Mouse (Mus musculus): ENCODE data around the gene Lrmda. TPM values are rescaled to one million over a fixed set of nuclear protein-coding genes. Genes with fewer than 3 reads are reported as not detected.

Gene Lrmda
- polyA plus RNA-seq, 1 experiment from 2014 or later = 0.60 TPM

- peaks cover 11% of the 10 kb centered on the region for H3K36me3 ChIP-seq
- H3K4me2 ChIP-seq = peak overlapping the region; percentile 95
- peak overlapping the region; percentile 84 for H3K4me3 ChIP-seq
- H3K4me1 ChIP-seq = peaks cover 73% of the 10 kb centered on the region
- ATAC-seq (ENCODE audit: extremely low read depth, insufficient number of reproducible peaks, low FRiP score, low TSS enrichment) = no peak
- H3K9me3 ChIP-seq = no peaks in the 10 kb centered on the region
- H3K27me3 ChIP-seq (replicated peaks) = peaks cover 62% of the 10 kb centered on the region
- H3K9ac ChIP-seq = peak overlapping the region; percentile 91
- WGBS = under 1% methylated on average over 47 of the region's 61 CpGs
- peak overlapping the region; percentile 96 for H3K27ac ChIP-seq (replicated peaks)
These were observed 32.5 kb upstream of the Lrmda start for GRCm38 (mm10) chr14:21986733-21987659.

GRCm38 (mm10) chr14:21987660-21988576, 31.6 kb upstream of the Lrmda start:
- H3K4me1 ChIP-seq = peaks cover 64% of the 10 kb centered on the region
- under 1% methylated on average over 73 of the region's 74 CpGs for WGBS
- peak; percentile 67 for ATAC-seq (ENCODE audit: extremely low read depth, insufficient number of reproducible peaks, low FRiP score, low TSS enrichment)
- H3K36me3 ChIP-seq = peaks cover 11% of the 10 kb centered on the region
- H3K9ac ChIP-seq = peak overlapping the region; percentile 91
- no peaks in the 10 kb centered on the region for H3K9me3 ChIP-seq
- peak overlapping the region; percentile 96 for H3K27ac ChIP-seq (replicated peaks)
- H3K4me3 ChIP-seq = peak overlapping the region; percentile 84
- H3K27me3 ChIP-seq (replicated peaks) = peaks cover 62% of the 10 kb centered on the region
- peak overlapping the region; percentile 95 for H3K4me2 ChIP-seq

DNA sequence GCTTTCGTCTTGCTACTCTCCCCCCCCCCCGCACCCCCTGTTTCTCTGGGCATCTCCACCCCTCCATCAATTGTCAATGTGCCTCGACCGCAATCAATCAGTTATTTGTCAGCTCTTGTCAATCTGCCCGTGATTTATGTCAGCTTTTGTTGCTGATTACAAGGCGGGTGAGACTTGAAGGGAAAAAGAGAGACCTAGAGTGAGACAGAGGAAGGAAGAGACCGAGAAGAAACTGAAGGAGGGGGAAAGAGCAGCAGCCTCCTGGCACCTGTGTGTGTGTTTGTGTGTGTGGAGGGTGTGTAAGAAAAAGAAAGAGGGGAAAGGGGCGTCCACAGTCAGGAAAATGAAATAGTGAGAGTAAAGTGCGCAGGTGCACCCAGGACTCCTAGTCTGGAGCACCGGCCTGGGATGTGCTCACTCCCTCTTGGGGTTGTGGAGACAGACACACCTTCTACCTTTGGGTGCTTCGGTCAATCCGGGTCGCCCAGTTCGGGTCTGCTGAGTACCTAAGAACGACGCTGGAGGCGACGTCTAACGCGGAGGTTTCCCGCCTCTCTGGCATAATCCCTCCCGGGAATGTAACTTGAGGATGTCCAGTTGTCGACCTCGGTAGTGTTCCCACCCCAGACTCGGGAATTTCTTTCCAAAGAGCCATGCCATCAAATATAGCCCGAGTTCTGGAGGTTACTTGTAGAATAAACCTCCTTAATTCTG, 30.8 kb upstream of the Lrmda start:
- Histone ChIP-seq H3K9ac (peak overlapping the region; percentile 75), H3K27ac (replicated peaks) (peak overlapping the region; percentile 59), H3K4me1 (peaks cover 60% of the 10 kb centered on the region), H3K27me3 (replicated peaks) (peaks cover 69% of the 10 kb centered on the region), H3K4me2 (peak overlapping the region; percentile 95), H3K4me3 (peak overlapping the region; percentile 84), H3K9me3 (no peaks in the 10 kb centered on the region), H3K36me3 (peaks cover 11% of the 10 kb centered on the region)
- under 1% methylated on average over 26 of the region's 26 CpGs for WGBS
- ATAC-seq (ENCODE audit: extremely low read depth, insufficient number of reproducible peaks, low FRiP score, low TSS enrichment) = no peak

DNA sequence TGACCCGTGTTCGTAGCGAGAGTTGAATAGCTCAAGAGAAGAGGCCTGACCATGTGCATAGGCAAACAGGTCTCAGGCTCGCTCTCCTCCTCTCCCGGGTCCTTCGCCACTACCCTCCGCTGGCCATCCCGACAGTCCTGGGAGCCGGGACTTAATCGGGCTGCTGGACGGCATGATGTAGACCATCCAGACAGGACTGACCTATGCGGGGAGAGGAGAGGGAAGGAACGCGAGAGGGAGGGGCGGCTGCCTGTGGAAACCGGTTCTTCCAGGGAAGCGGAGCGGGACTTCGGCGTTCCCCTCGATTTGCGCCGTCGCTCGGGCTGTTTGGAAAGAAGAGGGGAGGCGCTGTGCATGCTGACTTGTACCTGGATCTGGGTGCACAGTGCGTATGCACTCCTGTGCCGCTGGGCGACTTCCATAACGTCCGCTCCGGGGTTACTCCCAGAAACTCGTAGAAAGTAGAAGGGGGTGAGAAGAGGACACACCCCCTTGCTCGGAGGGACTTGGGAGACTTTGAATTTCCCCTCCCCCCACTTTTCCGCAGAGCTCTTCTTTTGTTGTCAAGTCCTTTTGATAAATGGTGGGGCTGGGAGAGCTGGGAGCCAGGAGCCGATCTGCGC, 30.1 kb upstream of the Lrmda start, which contains the start of gene Zfp503:
Gene Zfp503 (minus strand): TSS at position 311 of the 623 bp plus-strand sequence.
- peak within 1 kb of the TSS; percentile 59 for H3K27ac ChIP-seq (replicated peaks)
- peak within 1 kb of the TSS; percentile 84 for H3K4me3 ChIP-seq
- under 1% methylated on average over 37 of the region's 37 CpGs for WGBS
- peaks cover 76% of the 10 kb centered on the region for H3K27me3 ChIP-seq (replicated peaks)
- peak within 1 kb of the TSS; percentile 75 for H3K9ac ChIP-seq
- H3K4me1 ChIP-seq = peaks cover 66% of the 10 kb centered on the region
- H3K36me3 ChIP-seq = peaks cover 11% of the 10 kb centered on the region
- ATAC-seq (ENCODE audit: extremely low read depth, insufficient number of reproducible peaks, low FRiP score, low TSS enrichment) = no peak
- H3K9me3 ChIP-seq = no peaks in the 10 kb centered on the region
- H3K4me2 ChIP-seq = peak within 1 kb of the TSS; percentile 95

DNA sequence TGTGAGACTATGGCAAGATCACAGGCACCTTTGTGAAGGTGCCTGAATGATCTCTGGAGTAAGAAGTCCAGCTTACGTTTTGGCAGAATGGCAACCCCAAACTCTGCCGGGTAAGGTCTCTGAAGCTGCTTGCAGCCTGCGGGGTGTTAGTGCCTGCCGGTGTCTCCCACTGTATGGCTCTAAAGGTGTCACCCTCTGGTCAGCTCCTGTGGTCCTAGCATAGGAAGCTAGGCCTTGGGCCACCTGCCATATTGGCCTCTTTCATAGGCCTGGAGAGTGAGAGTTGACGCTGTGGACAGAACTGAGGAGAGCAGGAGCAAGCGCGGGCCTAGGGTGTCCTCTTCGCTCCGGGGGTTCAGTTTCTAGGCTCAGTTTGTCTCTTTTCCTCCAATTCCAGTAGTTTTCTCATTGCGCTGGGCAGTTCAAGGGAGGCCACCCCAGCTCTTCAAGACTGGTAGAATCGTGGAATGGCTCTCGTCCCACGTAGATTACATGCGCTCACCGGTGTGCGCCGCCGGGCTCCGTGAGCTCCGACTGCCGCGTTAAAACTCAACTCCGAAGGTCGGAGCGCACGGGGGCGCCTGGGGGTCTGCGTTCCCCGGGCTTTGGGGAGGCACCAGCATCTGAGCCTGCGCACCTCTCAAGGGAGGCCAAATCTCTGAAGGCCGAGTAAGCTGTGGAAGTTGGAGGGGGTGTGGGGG, 29.0 kb upstream of the Lrmda start:
- H3K27me3 ChIP-seq (replicated peaks) = peaks cover 77% of the 10 kb centered on the region
- H3K9ac ChIP-seq = peak overlapping the region; percentile 75
- peak overlapping the region; percentile 95 for H3K4me2 ChIP-seq
- no peaks in the 10 kb centered on the region for H3K9me3 ChIP-seq
- 8% methylated on average over 31 of the region's 31 CpGs for WGBS
- ATAC-seq (ENCODE audit: extremely low read depth, insufficient number of reproducible peaks, low FRiP score, low TSS enrichment) = no peak
- H3K4me1 ChIP-seq = peaks cover 67% of the 10 kb centered on the region
- H3K4me3 ChIP-seq = peak overlapping the region; percentile 84
- peak overlapping the region; percentile 4; the same call in 1 of the 2 replicates for H3K27ac ChIP-seq (replicated peaks)
- peaks cover under 1% of the 10 kb centered on the region; the same call in 1 of the 2 replicates for H3K36me3 ChIP-seq

GRCm38 (mm10) chr14:21991251-21991780, 28.2 kb upstream of the Lrmda start:
- H3K4me1 ChIP-seq = peaks cover 65% of the 10 kb centered on the region

GRCm38 (mm10) chr14:21991856-21992255, 27.7 kb upstream of the Lrmda start:
- Histone ChIP-seq H3K27me3 (replicated peaks) (peaks cover 85% of the 10 kb centered on the region), H3K9me3 (no peaks in the 10 kb centered on the region), H3K36me3 (no peaks in the 10 kb centered on the region), H3K27ac (replicated peaks) (no peak overlapping the region), H3K4me2 (peak overlapping the region; percentile 95), H3K4me1 (peaks cover 59% of the 10 kb centered on the region), H3K9ac (no peak overlapping the region), H3K4me3 (peak overlapping the region; percentile 84; the same call in 1 of the 2 replicates)
- ATAC-seq (ENCODE audit: extremely low read depth, insufficient number of reproducible peaks, low FRiP score, low TSS enrichment) = no peak
- 30% methylated on average over 5 of the region's 5 CpGs for WGBS

More at GRCm38 (mm10) chr14:21991251-21991780, 28.2 kb upstream of the Lrmda start:
- Histone ChIP-seq H3K9ac (peak overlapping the region; percentile 75), H3K4me2 (peak overlapping the region; percentile 95), H3K4me3 (peak overlapping the region; percentile 84), H3K27me3 (replicated peaks) (peaks cover 79% of the 10 kb centered on the region), H3K36me3 (no peaks in the 10 kb centered on the region), H3K27ac (replicated peaks) (no peak overlapping the region), H3K9me3 (no peaks in the 10 kb centered on the region)
- ATAC-seq (ENCODE audit: extremely low read depth, insufficient number of reproducible peaks, low FRiP score, low TSS enrichment) = no peak
- WGBS = 5% methylated on average over 26 of the region's 26 CpGs

- H3K4me3 ChIP-seq = no peak overlapping the region
- H3K9ac ChIP-seq = no peak overlapping the region
- no peaks in the 10 kb centered on the region for H3K36me3 ChIP-seq
- WGBS = 66% methylated on average over 4 of the region's 4 CpGs
- peaks cover 88% of the 10 kb centered on the region for H3K27me3 ChIP-seq (replicated peaks)
- H3K4me2 ChIP-seq = peak overlapping the region; percentile 95; the same call in 1 of the 2 replicates
- no peak overlapping the region for H3K27ac ChIP-seq (replicated peaks)
- ATAC-seq (ENCODE audit: extremely low read depth, insufficient number of reproducible peaks, low FRiP score, low TSS enrichment) = no peak
- peaks cover 56% of the 10 kb centered on the region for H3K4me1 ChIP-seq
- H3K9me3 ChIP-seq = no peaks in the 10 kb centered on the region
These were observed 27.1 kb upstream of the Lrmda start for GRCm38 (mm10) chr14:21992321-21992885.

DNA sequence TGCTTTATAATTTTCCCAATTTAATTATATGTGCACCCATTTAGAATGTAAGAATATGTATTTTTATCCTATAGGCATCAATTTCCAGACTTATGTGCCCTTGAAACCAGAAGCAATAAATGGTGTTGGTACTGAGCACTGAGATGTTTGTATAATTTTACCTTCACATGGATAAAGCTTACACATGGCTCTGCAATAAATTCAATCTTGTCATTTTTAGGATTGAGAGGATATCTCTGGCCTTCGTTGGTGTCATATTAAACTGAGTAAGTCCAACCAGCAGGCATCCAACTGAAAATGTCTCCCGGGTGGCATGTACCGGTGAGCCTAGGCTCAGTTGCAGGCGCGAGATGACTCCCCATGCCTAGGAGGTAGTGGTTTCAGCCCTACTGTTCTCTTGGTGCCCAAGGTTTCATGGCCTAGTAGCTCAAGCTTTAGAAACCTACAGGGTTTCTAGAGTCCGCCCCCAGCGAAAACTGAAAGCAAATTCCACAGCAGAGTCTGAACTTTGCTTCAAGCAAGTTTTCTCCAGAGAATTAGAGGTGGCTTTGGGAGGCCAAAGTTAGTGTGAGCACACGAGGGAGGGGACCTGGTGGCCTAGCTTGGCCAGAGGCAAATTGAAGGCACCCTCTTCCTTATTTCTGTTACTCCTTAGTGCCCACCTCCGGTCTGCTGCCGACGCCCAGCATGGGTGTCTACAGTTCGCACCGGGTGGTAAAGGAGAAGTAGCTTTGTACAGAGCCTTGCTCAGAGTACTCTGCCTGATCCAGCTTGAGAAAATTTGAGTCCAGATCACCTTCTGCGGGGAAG, 26.1 kb upstream of the Lrmda start:
- ATAC-seq (ENCODE audit: extremely low read depth, insufficient number of reproducible peaks, low FRiP score, low TSS enrichment) = no peak
- H3K27ac ChIP-seq (replicated peaks) = no peak overlapping the region
- peak overlapping the region; percentile 96 for H3K4me2 ChIP-seq
- no peaks in the 10 kb centered on the region for H3K36me3 ChIP-seq
- peaks cover 56% of the 10 kb centered on the region for H3K4me1 ChIP-seq
- H3K9me3 ChIP-seq = no peaks in the 10 kb centered on the region
- H3K27me3 ChIP-seq (replicated peaks) = peaks cover 87% of the 10 kb centered on the region
- 30% methylated on average over 14 of the region's 14 CpGs for WGBS
- H3K4me3 ChIP-seq = peak overlapping the region; percentile 66
- H3K9ac ChIP-seq = peak overlapping the region; percentile 80
